Mouse (Mus musculus) left cerebral cortex, postnatal 25 days (tissue): Measurements from ENCODE around the gene Nrap. TPM values are rescaled to one million over a fixed set of nuclear protein-coding genes. Genes with fewer than 3 reads are reported as not detected.
"Not testable (repeated sequence)": the region's sequence is repeated elsewhere in the genome, so short reads cannot be mapped to it uniquely, and the experiment has no call there.

Source experiments
- DNase-seq, 2 experiments: peaks; one replicate each; pipeline ENCODE4 v3.0.0; 2022; ENCODE audit warnings: low spot score in 2 of 2, mixed read lengths in 1 of 2
- intact Hi-C: fragments of 180-260 bp; cut with DNase I; formaldehyde crosslinking; loops from one replicate; pipeline ENCODE4 v1.15.1; 2025
- total RNA-seq, 2 experiments: library from RNA; stranded (reverse); gene quantifications; 2 replicates each; pipeline ENCODE4 v1.2.3; 2021

The Nrap gene
- total RNA-seq, result under 1 TPM; 0.64 to 0.69 TPM

DNA sequence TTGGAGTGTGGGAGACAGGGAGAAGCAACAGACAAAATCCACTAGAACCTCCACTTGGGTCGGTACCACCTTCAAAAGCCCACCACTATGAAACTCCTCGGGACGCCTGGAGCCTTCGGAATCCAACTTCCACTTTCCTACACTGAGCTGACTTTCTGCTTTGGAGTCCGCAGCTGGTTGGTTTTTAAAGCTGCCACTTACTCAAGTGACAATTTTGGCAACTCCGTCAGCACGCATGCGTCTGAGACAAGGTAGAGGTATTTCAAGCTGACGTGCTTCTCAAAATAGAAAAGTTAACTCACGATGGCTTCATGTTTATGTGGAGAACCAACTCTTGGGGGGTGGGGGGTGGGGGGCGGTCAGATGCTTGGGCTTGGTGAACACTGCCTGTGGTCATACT is at the start of gene Nrap:
Gene Nrap (minus strand): TSS at position 159 of the 400 bp plus-strand sequence.
- intact Hi-C loops, result no loop called here
- DNase-seq, result no peak

DNA sequence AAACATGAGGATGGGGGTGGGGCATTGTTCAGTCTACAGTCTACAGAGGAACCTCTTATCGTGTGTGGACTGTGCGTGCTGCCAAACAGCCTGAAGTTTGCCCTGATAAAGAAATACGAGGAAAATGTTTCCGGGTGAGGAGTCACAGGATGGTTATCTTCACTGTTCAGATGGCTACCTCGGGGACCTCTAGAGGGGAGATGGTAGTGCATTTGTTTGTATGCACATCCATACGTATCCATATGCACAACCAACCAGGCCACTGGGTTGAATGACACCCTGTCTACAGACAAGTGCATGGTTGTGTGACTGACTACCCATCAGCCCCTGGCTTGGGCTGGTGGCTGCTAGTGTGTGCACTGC is 49.2 kb upstream of the Nrap start:
- no peak for DNase-seq
- intact Hi-C loops, result no loop called here

DNA sequence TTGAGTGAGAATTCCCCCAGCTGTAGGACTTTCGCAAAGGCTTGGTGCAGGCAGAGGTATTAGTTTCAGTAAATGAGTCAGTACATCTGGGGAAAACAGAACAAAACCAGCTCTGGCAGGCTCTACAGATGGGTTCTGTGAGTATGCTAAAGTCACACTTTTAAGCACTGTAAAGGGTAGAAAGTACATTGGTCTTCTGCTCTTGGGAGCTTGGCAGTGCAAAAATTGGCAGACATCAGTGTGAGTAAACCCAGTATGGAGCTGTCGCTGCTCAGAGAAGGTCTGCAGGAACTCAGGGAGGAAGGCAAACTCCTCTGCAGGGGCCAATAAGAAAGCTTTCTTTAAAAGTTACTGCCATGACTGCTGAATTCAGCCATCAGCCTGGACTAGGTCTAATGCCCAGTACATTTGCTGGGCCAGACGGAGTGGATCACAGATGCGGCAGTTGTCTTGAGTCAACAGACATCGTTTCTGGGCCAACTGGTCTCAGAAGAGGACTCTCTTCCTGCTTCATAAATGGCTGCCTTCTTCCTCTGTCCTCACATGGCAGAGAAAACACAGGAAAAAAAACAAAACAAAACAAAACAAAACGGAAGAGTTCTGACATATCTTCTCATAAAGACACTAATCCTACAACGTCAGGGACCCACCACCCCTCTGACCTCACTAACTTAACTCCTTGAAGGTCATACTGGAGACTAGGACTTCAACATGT is 48.7 kb upstream of the Nrap start:
- peak in 1 of 2 experiments; percentile 38 for DNase-seq
- intact Hi-C loops, result no loop called here

DNA sequence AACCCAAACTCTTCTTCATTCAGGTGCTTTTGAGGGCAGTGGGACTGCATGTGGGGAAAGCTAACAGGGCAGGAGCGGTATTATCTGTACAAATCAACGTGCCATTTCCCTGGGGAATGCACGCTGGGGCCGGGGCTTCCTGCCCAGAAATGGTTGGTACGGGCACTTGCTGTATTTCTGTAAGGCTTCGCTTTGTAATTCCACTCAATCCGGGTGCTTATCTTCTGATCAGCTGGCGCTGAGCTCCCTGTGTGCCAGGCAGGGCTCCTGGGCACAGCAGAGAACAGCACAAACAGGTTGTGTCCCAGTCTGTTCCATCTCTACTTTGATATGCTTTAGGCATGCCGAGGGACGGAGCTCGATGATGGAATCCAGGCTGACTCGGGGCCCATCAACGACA is 46.5 kb upstream of the Nrap start:
- no peak for DNase-seq
- intact Hi-C loops, result no loop called here

DNA sequence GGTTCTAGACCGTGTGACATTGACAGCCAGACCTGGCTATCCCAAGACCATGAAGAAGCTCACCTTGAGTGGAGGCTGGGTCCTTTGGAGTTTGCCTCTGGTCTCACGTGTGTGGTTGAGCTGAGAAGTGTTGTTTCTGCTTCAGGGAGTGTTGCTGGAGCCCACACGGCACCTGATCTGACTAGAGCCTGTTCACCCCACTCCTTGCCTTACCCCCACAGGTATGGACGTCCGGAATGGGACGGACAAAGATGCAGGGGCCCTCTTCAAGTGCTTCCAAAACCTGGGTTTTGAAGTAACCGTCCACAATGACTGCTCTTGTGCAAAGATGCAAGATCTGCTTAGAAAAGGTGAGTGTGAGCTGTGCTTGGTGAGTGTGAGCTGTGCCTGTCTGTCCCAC is 43.7 kb upstream of the Nrap start:
- no peak for DNase-seq
- intact Hi-C loops, result no loop called here

DNA sequence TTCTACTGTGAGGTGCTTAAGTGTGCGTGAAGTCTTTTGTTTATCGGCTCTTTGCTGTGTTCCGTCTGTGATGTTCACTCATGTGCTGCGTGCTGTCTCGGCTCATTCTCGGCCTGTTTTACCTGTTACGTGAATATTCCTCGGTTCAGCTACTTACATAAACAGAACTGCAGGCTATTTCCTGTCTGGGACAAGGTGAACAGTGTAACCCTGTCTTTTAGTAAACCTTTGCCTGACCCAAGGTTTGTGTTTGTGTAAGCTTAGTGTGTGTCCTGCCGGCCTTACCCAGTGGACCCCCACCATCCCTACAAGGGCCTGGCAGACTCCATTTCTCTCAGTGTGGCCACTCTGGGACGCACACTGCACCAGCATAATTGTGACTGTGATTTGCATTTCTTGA is 42.9 kb upstream of the Nrap start:
- DNase-seq, result no peak
- intact Hi-C loops, result no loop called here

DNA sequence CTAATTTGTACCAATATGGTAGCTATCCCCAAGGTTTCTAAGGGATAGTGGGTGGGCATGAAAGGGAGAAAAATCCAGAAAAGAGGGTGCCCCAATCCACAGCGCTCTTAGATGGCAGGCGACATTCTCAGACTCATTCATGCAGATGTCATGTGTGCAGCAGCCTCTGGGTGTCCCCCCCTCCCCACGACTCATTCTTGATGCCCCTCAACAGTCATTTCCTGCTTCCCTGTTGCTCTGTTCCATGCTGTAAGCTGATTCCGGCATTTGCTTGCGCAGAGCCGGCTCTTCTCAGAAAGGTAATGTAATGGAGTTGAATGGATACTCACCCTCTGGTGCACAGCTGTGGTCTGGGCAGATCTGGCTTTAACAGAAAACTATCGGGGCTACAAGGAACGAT is 40.5 kb upstream of the Nrap start:
- no peak for DNase-seq
- intact Hi-C loops, result no loop called here

DNA sequence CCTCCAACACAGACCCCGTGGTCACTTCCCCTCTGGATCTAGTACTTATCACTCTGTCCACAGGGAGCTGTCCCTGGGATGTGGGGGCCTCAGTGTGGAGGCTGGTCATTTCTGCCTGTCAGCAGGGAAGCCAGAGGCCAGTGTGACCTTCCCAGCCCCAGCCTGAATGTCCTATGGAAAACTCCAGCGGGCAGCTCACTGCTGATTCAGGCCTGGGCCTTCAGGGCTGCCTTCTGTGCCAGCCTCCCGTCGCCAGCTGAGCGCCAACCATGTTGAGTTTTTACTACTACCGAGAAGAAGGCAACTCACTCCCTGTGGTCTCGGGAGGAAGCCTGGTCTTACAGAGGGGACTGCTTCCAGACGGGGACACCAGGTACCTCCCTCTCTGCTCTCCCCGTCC is 35.7 kb upstream of the Nrap start:
- intact Hi-C loops, result no loop called here
- DNase-seq, result no peak

DNA sequence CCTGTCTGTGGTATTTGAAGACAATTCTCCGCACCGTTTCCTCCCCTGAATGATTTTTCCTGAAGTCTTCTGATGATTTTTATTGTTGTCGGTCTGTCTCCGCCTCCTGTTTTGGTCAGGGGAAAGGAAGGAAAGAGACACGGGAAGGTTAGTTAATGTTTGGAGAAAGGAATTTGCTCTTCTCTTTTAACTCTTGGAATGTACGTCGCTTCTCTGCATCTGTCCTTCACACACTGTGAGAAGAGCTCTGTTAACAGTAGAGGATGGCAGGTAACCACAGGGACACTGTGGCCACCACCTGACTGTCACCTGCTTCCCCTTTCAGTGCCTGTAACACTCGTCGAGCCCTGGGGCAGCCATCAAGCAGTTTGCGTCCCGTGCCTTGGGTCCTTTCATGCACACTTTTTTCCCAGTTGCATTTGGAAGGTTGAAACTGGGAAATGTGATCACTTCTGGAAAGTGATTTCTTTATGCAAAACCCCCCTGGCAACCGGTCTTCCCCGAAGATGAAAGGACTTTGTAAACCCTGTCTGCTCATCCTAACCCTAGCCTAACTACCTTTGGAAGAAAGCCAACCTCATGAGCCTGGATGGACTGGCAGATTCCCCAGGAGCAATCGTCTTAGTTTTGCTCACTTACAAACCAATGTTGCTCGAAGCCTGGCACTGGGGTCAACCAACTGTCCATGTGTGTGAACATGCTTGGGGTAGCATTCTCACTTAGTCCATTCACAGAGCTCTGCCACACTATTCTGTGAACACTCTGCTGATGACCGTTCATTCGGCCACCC is 35.0 kb upstream of the Nrap start:
- intact Hi-C loops, result loop anchor here (5.0 kb wide), 4 partner anchors 142 to 482 kb away; partner anchors contain the start of gene Adrb1
- DNase-seq, result no peak

DNA sequence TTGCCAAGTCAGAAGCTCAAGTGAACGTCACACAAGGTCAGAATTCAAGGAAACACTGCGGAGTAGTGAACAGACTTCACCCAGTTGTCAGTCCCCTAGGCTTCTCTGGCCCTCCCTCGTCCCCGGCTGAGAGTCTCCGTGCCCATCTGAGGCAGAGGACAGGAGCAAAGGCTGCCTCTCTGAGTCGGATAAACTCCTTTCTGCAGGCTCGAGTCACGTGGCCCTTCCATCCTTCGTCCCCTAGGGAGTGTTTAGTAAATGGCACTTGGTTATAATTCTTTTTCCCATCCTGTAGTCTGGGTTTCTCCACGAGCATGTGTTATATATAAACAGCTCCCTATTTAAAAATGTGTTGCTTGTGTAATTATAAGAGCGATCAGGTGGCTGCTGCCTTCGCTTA is 33.5 kb upstream of the Nrap start:
- intact Hi-C loops, result loop anchor here (1.0 to 5.0 kb wide), 5 partner anchors 144 to 484 kb away; partner anchors contain the start of gene Adrb1

DNA sequence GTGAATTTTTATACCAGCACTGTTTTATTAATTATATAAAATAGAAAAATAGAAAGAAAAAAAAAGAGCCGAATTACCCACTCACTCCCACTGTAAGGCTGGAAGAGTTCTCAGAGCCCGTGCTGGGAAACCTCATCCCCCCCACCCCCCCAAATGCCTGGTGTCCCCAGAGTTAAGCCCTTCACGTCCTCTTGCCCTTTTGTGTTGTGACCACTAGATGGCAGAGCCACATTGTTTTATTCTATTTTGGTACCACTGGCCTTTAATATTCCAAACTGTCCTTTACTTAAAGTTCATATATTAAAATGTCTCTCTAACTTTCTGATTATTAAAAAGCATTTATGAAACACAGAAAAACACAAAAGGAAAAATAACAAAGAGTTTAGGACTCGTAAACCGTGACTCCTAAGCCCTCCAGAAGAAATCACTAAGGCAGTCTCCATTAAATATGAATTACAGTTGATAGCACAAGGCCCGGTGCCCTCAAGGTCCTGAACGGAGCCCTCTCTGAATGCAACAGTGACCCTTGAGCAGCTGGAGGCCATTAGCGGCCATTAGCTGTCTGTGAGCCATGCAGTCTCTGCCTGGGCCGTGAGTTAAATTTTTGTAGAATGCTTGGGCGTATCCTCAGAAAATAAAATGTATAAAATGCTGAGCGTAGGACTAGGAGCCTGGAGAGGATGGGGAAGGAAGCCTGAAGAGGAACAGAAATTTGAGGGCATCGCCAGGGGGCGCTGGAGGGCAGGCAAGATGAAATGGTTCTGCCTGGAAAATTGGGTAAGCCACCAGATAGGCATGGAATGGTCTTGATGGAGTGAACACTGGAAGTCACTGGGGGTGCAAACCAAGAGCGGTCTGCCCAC is 32.9 kb upstream of the Nrap start:
- intact Hi-C loops, result loop anchor here (1.0 to 5.0 kb wide), 5 partner anchors 145 to 485 kb away; partner anchors contain the start of gene Adrb1
- peak; percentile 91 to 98 for DNase-seq

More for the DNA sequence above, 33.5 kb upstream of the Nrap start:
- peak in 1 of 2 experiments; percentile 52 for DNase-seq

DNA sequence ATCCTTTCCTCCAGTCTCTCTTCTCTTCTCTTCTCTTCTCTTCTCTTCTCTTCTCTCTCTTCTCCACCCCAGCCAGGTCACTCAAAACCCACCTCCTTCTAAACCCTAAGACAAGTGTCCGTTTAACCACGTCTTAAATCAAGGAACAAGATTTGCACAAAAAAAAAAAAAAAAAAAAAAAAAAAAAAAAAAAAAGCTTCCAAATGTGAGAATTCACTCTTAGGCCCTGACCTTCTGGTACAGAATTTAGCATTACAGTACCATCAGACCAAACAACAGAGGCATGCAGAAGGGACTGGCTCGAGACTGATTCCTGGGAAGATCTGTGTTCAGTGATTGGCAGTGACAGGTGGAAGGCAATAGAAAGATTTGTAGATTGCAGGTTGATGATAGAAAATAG is 30.5 kb upstream of the Nrap start:
- DNase-seq, result no peak
- intact Hi-C loops, result loop anchor here (5.0 kb wide), 4 partner anchors 147 to 487 kb away; partner anchors contain the start of gene Adrb1

DNA sequence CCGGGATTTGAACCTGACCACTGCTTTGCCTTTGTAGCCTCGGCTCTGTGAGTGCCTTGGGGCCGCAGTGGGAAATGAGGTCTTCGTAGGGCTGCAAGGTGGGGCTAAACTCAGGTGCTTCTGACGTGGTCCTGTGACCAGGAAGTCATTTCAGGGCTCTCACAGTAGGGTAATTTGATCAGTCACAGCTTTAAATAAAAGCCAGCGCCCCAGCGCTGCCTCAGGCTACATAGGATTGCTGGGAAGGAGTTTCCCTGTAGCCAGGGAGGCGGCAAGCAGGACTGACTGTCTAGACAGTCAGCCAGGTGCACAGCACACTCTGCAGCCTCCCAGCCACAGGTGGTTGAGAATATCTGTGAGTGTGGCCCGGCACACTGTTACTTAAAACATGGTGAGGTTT is 29.6 kb upstream of the Nrap start:
- no peak for DNase-seq
- intact Hi-C loops, result no loop called here

DNA sequence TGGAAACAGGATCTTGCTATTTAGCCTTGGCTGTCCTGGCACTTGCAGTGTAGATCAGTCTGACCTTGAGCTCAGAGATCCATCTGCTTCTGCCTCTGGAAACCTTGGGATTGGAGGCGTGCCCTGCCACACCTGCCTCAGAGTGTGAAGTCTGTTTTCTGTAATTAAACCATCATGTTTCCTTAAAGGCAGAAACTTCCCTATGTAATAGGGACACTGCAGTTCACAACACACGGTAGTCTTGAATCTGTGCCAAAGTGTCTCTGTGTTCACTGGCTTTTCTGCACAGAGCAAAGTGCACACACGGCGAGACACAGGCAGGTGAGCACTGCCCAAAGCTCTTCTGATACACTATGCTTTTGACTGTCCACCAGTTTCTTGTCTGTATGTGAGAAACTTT is 28.6 kb upstream of the Nrap start:
- DNase-seq, result no peak
- intact Hi-C loops, result no loop called here

DNA sequence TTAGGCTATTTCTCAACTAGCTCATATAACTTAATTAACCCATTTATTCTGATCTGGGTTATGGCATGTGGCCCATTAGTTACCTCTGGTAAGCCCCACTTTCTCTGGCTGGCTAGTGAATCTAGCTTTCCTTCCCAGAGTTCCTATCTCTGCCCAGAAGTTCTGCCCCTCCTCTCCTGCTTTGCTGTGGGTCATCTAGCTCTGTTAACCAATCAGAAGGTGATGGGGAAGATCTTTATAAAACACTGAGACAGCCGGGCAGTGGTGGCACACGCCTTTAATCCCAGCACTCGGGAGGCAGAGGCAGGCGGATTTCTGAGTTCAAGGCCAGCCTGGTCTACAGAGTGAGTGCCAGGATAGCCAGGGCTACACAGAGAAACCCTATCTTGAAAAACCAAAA is 20.0 kb upstream of the Nrap start:
- intact Hi-C loops, DNase-seq: not testable (repeated sequence)

DNA sequence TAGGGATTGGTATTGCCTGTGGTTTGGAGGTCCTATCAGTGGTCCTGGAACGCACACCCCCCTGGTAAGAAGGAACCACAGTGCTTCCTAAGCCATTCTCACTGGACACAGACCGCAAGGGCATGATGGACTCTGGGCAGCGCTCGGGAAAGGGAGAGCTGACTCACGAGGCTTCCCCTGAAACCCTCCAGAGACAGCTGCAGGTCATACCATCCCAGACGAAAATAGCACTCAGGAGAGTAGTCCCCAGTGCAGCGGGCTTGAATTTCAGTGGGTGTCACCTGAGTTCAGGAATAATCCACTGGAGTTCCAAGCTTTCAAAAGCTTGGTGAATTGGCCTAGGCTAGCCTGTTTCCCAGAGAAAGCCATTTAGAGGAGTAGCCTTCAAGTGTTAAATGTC is 16.7 kb upstream of the Nrap start:
- DNase-seq, result no peak
- intact Hi-C loops, result no loop called here

DNA sequence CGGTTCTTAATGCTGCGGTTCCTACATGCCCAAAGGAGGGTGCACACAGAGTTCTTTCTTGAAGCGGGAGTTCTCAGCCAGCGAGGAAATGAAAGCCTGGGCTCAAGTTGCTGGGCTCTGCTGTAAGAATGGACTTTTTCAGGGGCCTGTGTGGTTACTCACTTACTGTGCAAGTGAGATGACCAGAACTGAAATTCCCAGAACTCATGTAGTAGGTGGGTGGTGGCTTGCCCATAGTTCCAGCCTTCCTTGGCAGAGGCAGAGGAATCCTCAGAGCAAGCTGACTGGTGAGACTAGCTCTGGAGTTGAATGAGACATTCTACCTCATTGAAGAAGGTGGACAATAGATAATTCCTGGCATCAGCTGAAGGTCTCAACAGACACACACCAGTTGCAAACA is 16.0 kb upstream of the Nrap start:
- DNase-seq, result peak in 1 of 2 experiments; percentile 35
- intact Hi-C loops, result no loop called here

DNA sequence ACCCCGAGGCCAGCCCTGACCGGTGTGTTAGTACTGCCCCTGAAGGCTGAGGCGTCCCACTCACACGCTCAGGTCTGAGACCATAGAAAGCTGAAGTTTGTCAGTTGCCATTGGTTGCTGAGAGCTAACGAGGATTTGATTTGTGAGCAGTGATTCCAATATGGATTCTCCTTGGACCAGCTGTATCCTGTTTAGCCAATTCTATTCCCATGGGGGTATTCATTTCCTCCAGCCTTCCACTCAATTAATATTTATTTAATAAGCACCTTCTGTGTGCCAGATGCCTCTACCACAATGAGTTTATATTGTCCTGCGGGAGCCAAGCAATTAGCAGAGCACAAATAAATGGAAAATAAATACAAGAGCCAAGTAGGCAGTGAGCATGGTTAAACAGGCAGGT is 12.0 kb upstream of the Nrap start:
- no peak for DNase-seq
- intact Hi-C loops, result no loop called here

DNA sequence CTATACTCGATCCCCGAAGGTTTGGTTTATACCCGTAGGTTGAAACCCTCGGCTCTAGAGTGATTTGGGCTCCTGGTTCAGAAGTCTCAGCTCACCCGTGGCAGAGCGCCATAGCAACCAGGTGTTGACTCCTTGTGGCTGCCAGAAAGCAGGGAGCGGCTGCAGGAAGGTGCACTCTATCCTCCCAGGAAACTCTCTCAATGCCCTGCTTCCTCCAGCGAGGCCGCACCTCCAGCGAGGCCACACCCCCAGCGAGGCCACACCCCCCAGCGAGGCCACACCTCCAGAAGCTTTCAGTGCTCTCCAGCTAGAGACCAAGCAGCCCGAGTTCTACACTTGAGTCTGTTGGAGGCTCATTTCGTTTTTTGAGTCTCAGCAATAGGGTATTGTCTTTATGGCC is 10.4 kb upstream of the Nrap start:
- no peak for DNase-seq
- intact Hi-C loops, result no loop called here

DNA sequence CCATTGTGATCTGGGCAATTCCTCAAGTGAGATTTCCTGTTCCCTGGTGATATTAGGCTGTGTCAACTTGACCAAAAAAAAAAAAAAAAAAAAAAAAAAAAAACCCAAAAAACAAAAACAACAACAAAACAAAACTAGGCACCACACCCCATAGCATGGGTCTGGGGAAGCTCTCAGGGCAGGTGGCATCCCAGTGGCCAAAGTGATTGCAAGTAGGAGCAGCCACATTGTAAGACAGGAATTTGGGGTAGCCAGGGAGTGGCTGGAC is 8.6 kb upstream of the Nrap start:
- intact Hi-C loops, result no loop called here
- no peak for DNase-seq
